Mouse (Mus musculus) lung, embryonic 15.5 days (tissue): ENCODE data around the gene Arrb1. TPM values are rescaled to one million over a fixed set of nuclear protein-coding genes. Genes with fewer than 3 reads are reported as not detected.

Source experiments
- ATAC-seq: fragments of 200-750 bp; cut with Nextera tagmentation; 2 replicates; pipeline ENCODE4 v1.8.0; 2017; ENCODE audit warnings: moderate number of reproducible peaks, borderline replicate concordance; ENCODE audit not compliant: low FRiP score, low TSS enrichment; ENCODE audit errors: extremely low read depth
- H3K27ac ChIP-seq: fragments of 300-500 bp; sonication (generic); 2 replicates; pipeline ENCODE4 v1.5.1; 2015; ENCODE audit warnings: moderate library complexity, mild to moderate bottlenecking, inconsistent platforms
- H3K27me3 ChIP-seq: fragments of 300-500 bp; sonication (generic); 2 replicates; pipeline ENCODE4 v1.6.1; 2015; ENCODE audit warnings: inconsistent platforms
- H3K36me3 ChIP-seq: fragments of 300-500 bp; sonication (generic); 2 replicates; pipeline ENCODE4 v1.6.1; 2015; ENCODE audit warnings: inconsistent platforms
- H3K4me1 ChIP-seq: fragments of 300-500 bp; sonication (generic); 2 replicates; pipeline ENCODE4 v1.6.1; 2015; ENCODE audit warnings: inconsistent platforms
- H3K4me2 ChIP-seq: fragments of 300-500 bp; sonication (generic); 2 replicates; pipeline ENCODE4 v1.6.1; 2015; ENCODE audit warnings: inconsistent platforms, mild to moderate bottlenecking, moderate library complexity
- H3K4me3 ChIP-seq: fragments of 300-500 bp; sonication (generic); 2 replicates; pipeline ENCODE4 v1.5.1; 2015; ENCODE audit warnings: mild to moderate bottlenecking, inconsistent platforms
- H3K9ac ChIP-seq: fragments of 300-500 bp; sonication (generic); 2 replicates; pipeline ENCODE4 v1.6.1; 2015; ENCODE audit warnings: inconsistent platforms
- H3K9me3 ChIP-seq: fragments of 300-500 bp; sonication (generic); 2 replicates; pipeline ENCODE4 v1.6.1; 2016; ENCODE audit warnings: inconsistent platforms
- WGBS: fragments of 180-500 bp; shearing (Covaris S2); methylation state at CpG from one replicate; pipeline ENCODE4 v1.1.7; 2015; 5-methylcytosine and 5-hydroxymethylcytosine counted together
- polyA plus RNA-seq: library from polyadenylated mRNA; unstranded; fragments of >200 nt; fragmentation: Nextera tagmentation; extraction: Ambion mirVana; gene quantifications from 2 replicates; pipeline ENCODE4 v1.2.1, GENCODE M21; 2015

Gene Arrb1
- polyA plus RNA-seq, 1 experiment from 2014 or later = 16.1 TPM

GRCm38 (mm10) chr7:99582867-99583266 lies 47.6 kb downstream of the Arrb1 start:
- no peaks in the 10 kb centered on the region for H3K27me3 ChIP-seq
- H3K36me3 ChIP-seq = 0 out of 2 replicates have a peak, but pooled peaks cover 2% of the 10 kb centered on the region
- no peak overlapping the region for H3K9ac ChIP-seq
- ATAC-seq = peak; percentile 56; the same call in 1 of the 2 replicates
- H3K27ac ChIP-seq = peak overlapping the region; percentile 65
- H3K4me2 ChIP-seq = no peak overlapping the region
- WGBS = 45% methylated on average over 4 of the region's 4 CpGs
- peaks cover 49% of the 10 kb centered on the region for H3K4me1 ChIP-seq
- H3K4me3 ChIP-seq = no peak overlapping the region
- no peaks in the 10 kb centered on the region for H3K9me3 ChIP-seq

DNA sequence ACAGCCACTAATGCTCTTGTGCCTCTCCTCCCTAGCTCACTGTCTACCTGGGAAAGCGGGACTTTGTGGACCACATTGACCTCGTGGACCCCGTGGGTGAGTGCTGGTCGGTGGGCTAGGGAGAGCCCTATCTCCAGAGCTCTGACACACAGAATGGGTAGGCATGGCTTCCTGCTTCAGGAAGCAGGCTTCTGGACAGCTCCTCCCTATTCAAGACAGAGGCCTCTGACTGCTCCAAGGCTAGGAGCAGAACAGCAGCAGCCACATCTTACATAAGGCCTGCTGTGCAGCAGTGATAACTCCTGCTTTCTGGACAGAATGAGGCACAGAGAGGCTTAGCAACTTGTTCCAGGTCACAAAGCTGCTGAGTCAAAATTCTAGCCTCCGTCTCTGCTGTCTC lies 48.4 kb downstream of the Arrb1 start:
- no peak overlapping the region for H3K4me2 ChIP-seq
- no peaks in the 10 kb centered on the region for H3K9me3 ChIP-seq
- H3K4me1 ChIP-seq = peaks cover 49% of the 10 kb centered on the region
- no peak overlapping the region for H3K9ac ChIP-seq
- 62% methylated on average over 5 of the region's 5 CpGs for WGBS
- no peak for ATAC-seq
- H3K27ac ChIP-seq = no peak overlapping the region
- no peaks in the 10 kb centered on the region for H3K27me3 ChIP-seq
- 0 out of 2 replicates have a peak, but pooled peaks cover 2% of the 10 kb centered on the region for H3K36me3 ChIP-seq
- H3K4me3 ChIP-seq = no peak overlapping the region

- Histone ChIP-seq H3K9ac (no peak overlapping the region), H3K27ac (no peak overlapping the region), H3K36me3 (peaks cover 12% of the 10 kb centered on the region; the same call in 1 of the 2 replicates), H3K9me3 (no peaks in the 10 kb centered on the region), H3K27me3 (no peaks in the 10 kb centered on the region), H3K4me3 (no peak overlapping the region), H3K4me2 (no peak overlapping the region), H3K4me1 (peaks cover 28% of the 10 kb centered on the region)
- no peak for ATAC-seq
- 87% methylated on average over 8 of the region's 8 CpGs for WGBS
Observed at GRCm38 (mm10) chr7:99585976-99586375, 50.7 kb downstream of the Arrb1 start.

DNA sequence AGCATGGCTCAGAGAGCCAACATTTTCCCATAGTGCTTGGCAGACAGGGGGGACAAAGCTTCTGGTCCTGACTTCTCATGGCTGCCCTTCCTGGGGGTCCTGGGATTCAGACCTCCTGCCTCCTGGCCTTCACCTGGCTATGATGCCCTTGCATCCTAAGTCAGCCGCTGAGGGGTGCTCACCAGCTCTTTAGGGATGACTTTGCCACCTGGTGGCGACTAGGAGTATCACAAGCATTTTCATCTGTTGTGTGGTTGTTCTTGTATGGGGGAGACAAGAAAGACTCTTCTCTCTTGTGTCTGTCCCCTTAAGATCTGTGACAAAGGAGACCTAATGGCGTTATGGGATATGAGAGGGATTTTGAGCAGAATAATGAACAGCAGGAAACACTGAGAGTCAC lies 54.8 kb downstream of the Arrb1 start:
- peaks cover 34% of the 10 kb centered on the region for H3K36me3 ChIP-seq
- H3K9ac ChIP-seq = no peak overlapping the region
- H3K4me2 ChIP-seq = no peak overlapping the region
- no peak overlapping the region for H3K27ac ChIP-seq
- no peak for ATAC-seq
- peaks cover 5% of the 10 kb centered on the region; the same call in 1 of the 2 replicates for H3K4me1 ChIP-seq
- no peaks in the 10 kb centered on the region for H3K9me3 ChIP-seq
- H3K27me3 ChIP-seq = no peaks in the 10 kb centered on the region
- WGBS = 10% methylated on average over 3 of the region's 3 CpGs
- H3K4me3 ChIP-seq = no peak overlapping the region

DNA sequence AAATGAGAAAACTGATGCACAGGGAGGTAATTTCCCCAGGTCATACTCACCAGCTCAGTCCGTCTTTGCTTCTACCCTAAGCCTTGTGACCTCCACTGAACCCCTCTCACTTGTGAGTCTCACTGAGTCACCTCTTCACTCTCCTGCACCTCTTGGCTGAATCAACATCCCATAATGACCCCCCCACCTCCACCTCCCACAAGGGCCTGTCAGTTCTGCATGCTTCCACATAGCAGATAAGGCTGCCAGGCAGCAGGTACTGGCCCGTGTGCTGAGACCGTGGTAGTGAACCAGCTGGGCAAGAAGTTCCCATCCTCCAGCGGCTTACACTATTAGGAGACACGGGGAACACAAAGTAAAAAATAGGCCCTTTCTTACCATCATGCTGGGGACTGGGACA lies 55.4 kb downstream of the Arrb1 start:
- Histone ChIP-seq H3K4me1 (peaks cover 5% of the 10 kb centered on the region; the same call in 1 of the 2 replicates), H3K27ac (no peak overlapping the region), H3K4me3 (no peak overlapping the region), H3K27me3 (no peaks in the 10 kb centered on the region), H3K36me3 (peaks cover 40% of the 10 kb centered on the region), H3K9me3 (no peaks in the 10 kb centered on the region), H3K9ac (no peak overlapping the region), H3K4me2 (no peak overlapping the region)
- WGBS = 76% methylated on average over 5 of the region's 5 CpGs
- ATAC-seq = no peak

- Histone ChIP-seq H3K4me2 (no peak overlapping the region), H3K4me1 (peaks cover 5% of the 10 kb centered on the region; the same call in 1 of the 2 replicates), H3K9me3 (no peaks in the 10 kb centered on the region), H3K27me3 (no peaks in the 10 kb centered on the region), H3K4me3 (no peak overlapping the region), H3K27ac (no peak overlapping the region), H3K36me3 (peaks cover 53% of the 10 kb centered on the region), H3K9ac (no peak overlapping the region)
- 84% methylated on average over 3 of the region's 3 CpGs for WGBS
- ATAC-seq = no peak
Observed at GRCm38 (mm10) chr7:99592669-99593068, 57.4 kb downstream of the Arrb1 start.

DNA sequence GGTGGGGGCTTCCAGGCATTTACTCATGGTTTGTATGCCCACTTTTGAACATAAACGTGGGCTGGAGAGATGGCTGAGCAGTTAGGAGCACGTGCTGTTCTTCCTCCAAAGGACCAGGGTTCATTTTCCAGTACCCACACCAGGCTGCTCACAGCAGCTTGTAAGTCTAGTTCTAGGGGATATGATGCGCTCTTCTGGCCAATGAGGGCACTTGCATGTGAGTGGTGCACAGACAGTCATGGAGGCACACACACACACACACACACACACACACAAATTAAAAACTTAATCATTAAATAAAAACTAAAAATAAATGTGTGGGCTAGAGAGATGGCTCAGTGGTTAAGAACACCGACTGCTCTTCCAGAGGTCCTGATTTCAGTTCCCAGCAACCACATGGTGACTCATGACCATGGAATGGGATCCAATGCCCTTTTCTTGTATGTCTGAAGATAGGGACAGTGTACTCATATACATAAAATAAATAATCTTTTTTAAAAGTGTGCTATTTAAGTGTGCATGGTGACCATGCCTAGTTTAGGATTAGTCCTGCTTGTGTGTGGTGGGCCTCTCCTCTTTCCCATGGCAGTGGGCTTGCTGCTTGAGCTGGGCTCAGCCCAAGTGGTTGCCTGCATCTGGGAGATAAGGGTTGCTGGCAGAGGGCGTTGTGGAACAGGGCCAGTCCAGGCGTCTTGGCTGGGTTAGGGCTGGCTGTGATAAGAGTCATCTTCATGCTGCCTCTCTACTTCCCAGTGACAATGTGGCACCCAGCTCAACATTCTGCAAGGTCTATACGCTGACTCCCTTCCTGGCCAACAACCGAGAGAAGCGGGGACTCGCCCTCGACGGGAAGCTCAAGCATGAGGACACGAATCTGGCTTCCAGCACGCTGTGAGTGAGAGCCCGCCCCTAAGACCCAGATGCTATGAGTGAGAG lies 58.9 kb downstream of the Arrb1 start:
- no peak overlapping the region for H3K4me2 ChIP-seq
- peaks cover 54% of the 10 kb centered on the region for H3K36me3 ChIP-seq
- H3K27me3 ChIP-seq = no peaks in the 10 kb centered on the region
- ATAC-seq = peak; percentile 44; the same call in 1 of the 2 replicates
- 71% methylated on average over 15 of the region's 15 CpGs for WGBS
- no peak overlapping the region for H3K4me3 ChIP-seq
- H3K27ac ChIP-seq = no peak overlapping the region
- H3K4me1 ChIP-seq = peaks cover 5% of the 10 kb centered on the region; the same call in 1 of the 2 replicates
- no peak overlapping the region for H3K9ac ChIP-seq
- no peaks in the 10 kb centered on the region for H3K9me3 ChIP-seq

DNA sequence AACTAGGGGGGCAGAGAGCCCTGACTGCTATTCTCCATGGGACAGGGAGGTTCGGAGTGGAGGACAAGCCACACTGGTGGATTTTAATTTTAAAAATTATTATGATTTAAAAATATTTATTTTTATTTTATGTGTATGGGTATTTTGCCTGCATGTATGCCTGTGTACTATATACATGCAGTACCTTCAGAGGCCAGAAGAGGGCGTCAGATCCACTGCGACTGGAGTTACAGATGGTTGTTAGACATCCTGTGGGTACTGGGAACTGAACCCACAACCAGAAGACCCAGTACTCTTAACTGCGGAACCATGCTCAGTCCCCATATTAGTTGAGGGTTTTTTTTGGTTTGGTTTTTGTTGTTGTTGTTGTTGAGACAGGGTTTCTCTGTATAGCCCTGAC lies 63.5 kb downstream of the Arrb1 start:
- no peaks in the 10 kb centered on the region for H3K27me3 ChIP-seq
- peaks cover 5% of the 10 kb centered on the region; the same call in 1 of the 2 replicates for H3K4me1 ChIP-seq
- peaks cover 56% of the 10 kb centered on the region for H3K36me3 ChIP-seq
- H3K4me3 ChIP-seq = no peak overlapping the region
- 68% methylated on average over 4 of the region's 4 CpGs for WGBS
- no peak overlapping the region for H3K27ac ChIP-seq
- no peak for ATAC-seq
- no peak overlapping the region for H3K9ac ChIP-seq
- H3K9me3 ChIP-seq = no peaks in the 10 kb centered on the region
- no peak overlapping the region for H3K4me2 ChIP-seq

DNA sequence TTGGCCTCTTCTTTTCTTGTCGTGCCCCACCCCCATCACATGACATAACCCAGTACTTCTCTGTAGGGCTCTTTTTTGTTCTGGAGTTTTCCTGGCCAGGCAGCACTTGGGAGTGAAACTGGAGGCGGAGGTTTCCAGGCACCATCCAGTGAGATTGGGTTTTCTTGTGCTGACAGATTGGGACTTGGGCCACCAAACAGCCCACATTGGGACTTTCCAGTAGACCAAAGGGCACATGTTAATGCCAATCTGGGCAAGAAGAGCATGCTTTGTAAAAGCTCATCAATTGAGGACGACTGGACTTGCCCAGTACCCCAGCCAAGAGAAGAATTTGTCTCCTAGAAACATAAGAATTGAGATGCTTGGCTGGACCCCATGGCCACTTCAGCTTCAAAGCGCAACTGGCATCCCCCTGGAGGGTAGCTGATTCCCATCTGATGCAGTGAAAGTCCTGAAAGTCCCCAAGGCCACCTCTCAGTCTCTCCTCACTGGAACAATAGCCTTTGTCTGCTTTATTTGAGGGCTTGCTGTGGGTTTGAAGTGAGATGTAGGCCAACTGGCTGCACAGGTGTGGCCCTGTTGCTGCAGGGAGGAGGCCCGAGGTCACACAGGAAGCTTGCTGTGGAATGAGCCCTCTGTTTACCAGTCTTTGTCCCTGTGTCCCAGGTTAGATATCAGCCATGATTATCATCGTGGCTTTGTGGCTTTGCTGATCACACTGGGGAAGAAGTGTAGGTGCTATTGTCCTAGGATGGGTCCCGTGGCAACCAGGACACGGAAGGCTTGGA lies 68.8 kb downstream of the Arrb1 start:
- Histone ChIP-seq H3K27ac (no peak overlapping the region), H3K4me2 (no peak overlapping the region), H3K4me1 (no peaks in the 10 kb centered on the region), H3K27me3 (no peaks in the 10 kb centered on the region), H3K36me3 (peaks cover 27% of the 10 kb centered on the region), H3K9me3 (no peaks in the 10 kb centered on the region), H3K4me3 (no peak overlapping the region), H3K9ac (no peak overlapping the region)
- WGBS = 71% methylated on average over 8 of the region's 8 CpGs
- ATAC-seq = no peak

GRCm38 (mm10) chr7:99605058-99605457 lies 69.8 kb downstream of the Arrb1 start:
- ATAC-seq = no peak
- H3K9ac ChIP-seq = no peak overlapping the region
- H3K4me1 ChIP-seq = no peaks in the 10 kb centered on the region
- H3K4me3 ChIP-seq = no peak overlapping the region
- H3K36me3 ChIP-seq = peaks cover 23% of the 10 kb centered on the region
- H3K27ac ChIP-seq = no peak overlapping the region
- no peaks in the 10 kb centered on the region for H3K9me3 ChIP-seq
- H3K27me3 ChIP-seq = no peaks in the 10 kb centered on the region
- WGBS = 87% methylated on average over 2 of the region's 2 CpGs
- H3K4me2 ChIP-seq = no peak overlapping the region

DNA sequence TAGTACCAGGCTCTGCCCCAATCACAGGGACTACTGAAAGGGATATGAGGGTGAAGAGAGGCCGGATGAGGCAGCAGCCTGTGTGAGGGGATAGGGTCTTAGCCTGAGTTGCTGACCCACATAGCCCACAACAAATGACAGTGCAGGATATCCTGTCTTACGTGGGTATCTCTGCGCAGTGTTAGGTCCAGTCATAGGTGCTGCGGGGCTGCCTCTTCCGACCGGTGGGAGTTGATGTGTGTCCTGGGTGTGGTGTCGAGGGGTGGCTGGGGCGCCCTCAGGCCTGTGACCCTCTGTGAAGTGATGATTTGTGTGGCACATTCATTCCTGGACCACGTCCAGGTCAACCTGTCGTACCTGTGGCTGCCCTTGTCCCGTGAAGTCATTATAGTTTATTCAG lies 71.0 kb downstream of the Arrb1 start:
- no peak for ATAC-seq
- H3K36me3 ChIP-seq = peaks cover 21% of the 10 kb centered on the region
- no peak overlapping the region for H3K27ac ChIP-seq
- no peaks in the 10 kb centered on the region for H3K27me3 ChIP-seq
- no peak overlapping the region for H3K4me3 ChIP-seq
- no peak overlapping the region for H3K9ac ChIP-seq
- H3K9me3 ChIP-seq = no peaks in the 10 kb centered on the region
- H3K4me1 ChIP-seq = no peaks in the 10 kb centered on the region
- WGBS = 78% methylated on average over 11 of the region's 11 CpGs
- no peak overlapping the region for H3K4me2 ChIP-seq

DNA sequence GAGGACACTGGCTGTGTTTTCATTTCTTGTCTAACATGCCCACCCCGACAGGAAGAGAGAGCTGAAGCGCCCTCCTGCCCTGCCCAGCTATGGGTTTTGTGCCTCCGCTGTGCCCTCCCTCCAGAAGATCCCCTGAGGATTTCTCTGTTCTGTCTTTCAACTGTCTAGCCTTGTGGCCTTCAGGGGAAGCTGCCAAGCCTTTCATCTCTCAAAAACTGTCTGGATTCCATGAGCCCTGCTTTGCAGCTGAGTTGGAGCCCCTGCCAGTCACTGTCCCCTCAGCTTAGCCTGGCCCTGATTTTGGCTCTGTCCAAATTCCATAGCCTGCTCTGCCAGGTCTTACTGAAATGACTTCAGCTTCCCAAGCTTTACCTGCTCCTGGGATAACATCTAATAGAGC lies 71.5 kb downstream of the Arrb1 start:
- Histone ChIP-seq H3K4me1 (no peaks in the 10 kb centered on the region), H3K4me3 (no peak overlapping the region), H3K36me3 (peaks cover 16% of the 10 kb centered on the region), H3K9me3 (no peaks in the 10 kb centered on the region), H3K27me3 (no peaks in the 10 kb centered on the region), H3K4me2 (no peak overlapping the region), H3K27ac (no peak overlapping the region), H3K9ac (no peak overlapping the region)
- WGBS = 76% methylated on average over 3 of the region's 3 CpGs
- no peak for ATAC-seq
